Mouse (Mus musculus): ENCODE measurements at regions not wholly inside any gene's neighbourhood (a gene's known extent, or its start where the extent isn't known, plus 50 kb on each side); places are given as distances from the start of the nearest gene placed in this dataset.

- DNase-seq: no peak
Measured at GRCm38 (mm10) chr3:66646251-66646650, 334.9 kb upstream of the Rsrc1 start.

- no peak for DNase-seq
Measured at GRCm38 (mm10) chr3:66649271-66649670, 331.9 kb upstream of the Rsrc1 start.

- DNase-seq: peak; percentile 41 to 50
Measured at GRCm38 (mm10) chr3:66650076-66650748, 331.0 kb upstream of the Rsrc1 start.

DNA sequence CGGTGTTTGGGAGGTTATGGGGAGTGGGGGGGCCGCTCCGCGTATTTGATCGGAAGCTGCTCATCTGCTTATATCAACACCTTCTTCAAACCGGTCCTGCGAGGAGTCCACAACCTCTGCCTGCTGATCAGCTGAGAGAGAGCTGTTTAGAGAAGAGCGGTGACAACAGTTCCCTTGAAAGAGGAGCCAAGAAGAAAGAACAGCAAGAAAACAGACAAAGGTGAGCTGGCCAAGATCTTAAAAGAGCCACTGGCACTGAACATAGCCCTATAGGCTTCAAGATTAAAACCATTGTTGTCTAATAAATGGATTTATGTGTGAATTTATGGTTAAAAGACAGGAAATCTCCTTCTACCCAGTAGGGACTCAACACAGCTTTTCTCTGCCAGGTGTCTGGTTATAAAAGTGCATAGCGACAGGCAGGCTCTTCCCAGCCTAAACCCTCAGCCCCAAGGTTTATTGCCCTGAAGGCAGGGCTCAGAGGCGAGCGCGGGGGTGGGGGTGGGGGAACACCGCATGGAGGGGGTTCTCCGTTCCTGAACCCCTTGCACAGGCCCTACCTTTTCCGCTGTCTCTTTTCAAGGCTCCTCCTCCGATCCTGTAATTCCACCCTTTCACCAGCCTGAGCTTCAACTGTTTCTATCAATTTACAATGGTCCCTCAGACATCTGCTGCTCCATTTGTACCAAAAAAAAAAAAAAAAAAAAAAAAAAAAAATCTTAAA is 330.3 kb upstream of the Rsrc1 start:
- DNase-seq: peak in 1 of 2 experiments; percentile 4

DNA sequence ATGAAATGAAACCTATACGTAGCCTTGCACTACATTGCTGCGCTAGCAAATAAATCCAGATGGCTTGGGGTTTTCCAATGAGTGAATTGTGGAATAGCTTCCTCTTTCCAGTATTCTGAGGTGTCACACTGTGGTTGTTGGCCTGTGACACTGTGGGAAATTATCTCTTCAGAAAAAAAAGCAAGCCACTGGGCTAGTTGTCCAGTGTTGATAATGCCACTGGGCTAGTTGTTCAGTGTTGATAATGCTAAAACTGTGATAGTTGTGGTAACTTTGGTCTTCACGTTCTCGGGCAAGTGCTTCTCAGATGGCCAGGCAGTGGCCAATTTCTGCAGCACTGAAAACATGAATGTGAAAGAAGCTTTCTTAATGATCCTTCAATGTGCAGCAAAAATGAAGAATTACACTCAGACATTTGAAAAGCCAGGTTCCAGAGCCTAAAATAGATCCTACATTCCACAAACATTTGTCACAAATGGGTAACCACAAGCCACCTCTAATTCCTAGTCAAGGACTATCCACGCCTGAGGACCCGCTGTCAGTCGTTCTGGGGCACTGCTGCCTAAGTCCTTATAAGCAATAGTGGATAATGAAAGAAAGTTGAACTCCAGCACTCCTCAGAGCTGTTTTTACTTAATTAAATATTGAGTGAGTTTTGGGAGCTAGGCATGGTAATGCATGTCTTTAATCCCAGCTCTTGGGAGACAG is 328.9 kb upstream of the Rsrc1 start:
- no peak for DNase-seq

DNA sequence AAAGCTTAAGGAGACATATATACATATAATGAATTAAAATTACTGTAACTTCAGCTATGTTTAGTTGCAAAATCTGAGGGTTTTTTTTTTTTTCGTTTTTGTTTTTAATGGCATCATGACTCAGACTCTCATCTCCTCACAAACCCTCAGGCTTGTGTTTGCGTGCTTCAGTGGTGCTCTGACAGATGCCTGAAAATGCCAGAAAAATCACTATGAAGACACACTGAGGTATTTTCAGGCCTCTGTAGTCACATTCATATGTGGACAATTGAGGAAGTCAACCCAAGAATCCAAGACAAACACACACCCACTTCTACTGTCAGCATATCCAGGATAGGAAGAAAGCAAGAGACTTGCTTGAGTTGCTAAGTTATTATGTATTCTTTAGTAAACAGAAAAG is 327.2 kb upstream of the Rsrc1 start:
- no peak for DNase-seq

DNA sequence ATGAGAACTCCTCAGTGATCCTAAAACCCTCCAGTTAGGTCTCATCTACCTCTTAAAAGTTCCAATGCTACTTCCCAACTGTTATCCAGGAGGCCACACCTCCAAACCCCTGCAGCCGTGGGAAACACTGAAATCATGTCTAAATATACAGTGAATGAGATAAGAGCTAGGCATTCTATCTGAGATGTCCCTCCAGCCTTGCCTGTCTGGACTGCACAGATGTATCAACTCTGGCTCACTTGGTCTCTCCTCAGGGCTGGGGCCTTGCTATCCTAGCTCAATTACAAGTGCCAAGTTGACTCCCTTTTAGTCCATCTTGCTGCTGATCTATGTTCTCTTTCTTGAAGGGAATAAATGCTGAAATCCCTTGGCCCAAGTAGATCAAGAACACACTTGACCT is 326.3 kb upstream of the Rsrc1 start:
- no peak for DNase-seq

GRCm38 (mm10) chr3:66656458-66656857 is 324.7 kb upstream of the Rsrc1 start:
- DNase-seq: no peak

- DNase-seq: no peak
Measured at GRCm38 (mm10) chr3:66660555-66660954, 320.6 kb upstream of the Rsrc1 start.

GRCm38 (mm10) chr3:66661826-66662618 is 319.2 kb upstream of the Rsrc1 start:
- DNase-seq: no peak

DNA sequence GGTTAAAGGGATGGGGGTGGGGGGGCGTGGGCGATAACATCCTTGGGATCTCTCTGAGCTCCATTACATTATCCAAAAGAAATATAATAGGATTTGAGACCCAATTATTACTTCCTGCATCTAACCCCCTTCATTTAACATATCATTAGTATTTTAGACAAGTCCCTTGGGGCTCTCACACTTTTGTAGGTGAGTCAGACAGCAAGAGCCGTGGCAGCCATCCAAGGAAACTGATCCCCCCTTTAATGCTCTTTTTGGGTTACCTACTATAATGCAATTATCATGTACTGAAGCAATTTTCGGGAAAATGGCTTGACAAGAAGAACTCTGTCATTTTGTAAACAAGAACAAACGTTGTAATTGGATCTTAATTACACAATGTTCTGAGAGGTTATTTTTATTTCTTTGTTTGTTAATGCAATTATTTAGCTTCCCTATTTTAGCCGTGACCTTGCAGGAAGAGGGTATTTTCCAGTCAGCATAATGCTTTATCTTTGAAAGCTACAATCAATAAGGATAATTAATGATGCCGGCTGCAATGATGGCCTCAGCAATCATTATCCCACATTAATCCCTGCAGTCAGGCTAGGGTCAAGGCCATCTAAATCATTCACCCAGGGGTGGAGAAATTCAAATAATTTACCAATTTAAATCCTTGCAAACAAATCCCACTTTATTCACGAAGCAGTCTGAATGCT is 297.5 kb upstream of the Rsrc1 start:
- DNase-seq: no peak

GRCm38 (mm10) chr3:66684287-66684903 is 296.8 kb upstream of the Rsrc1 start:
- no peak for DNase-seq

DNA sequence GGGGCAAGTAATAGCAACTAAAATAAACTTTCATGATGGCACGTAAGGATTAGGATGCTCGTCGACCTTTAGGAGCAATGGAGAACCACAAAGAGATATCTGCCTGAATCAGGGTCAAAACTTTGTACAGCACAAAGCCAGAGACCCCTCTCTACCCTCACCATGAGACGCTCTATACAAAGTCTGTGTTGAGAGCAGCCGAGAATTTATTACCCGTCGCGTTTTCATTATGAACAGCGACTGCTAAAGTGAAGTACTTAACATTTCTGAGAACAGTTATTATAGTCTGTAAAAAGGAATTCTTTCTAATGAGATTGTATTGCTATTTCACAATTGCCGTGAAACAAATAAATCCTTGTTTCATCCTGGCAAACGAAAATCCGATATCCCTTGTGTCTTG is 296.1 kb upstream of the Rsrc1 start:
- DNase-seq: no peak

- DNase-seq: no peak
Measured at GRCm38 (mm10) chr3:66687126-66687525, 294.1 kb upstream of the Rsrc1 start.

- DNase-seq: no peak
Measured at GRCm38 (mm10) chr3:66690906-66691522, 290.2 kb upstream of the Rsrc1 start.

- no peak for DNase-seq
Measured at GRCm38 (mm10) chr3:66695125-66695524, 286.1 kb upstream of the Rsrc1 start.

DNA sequence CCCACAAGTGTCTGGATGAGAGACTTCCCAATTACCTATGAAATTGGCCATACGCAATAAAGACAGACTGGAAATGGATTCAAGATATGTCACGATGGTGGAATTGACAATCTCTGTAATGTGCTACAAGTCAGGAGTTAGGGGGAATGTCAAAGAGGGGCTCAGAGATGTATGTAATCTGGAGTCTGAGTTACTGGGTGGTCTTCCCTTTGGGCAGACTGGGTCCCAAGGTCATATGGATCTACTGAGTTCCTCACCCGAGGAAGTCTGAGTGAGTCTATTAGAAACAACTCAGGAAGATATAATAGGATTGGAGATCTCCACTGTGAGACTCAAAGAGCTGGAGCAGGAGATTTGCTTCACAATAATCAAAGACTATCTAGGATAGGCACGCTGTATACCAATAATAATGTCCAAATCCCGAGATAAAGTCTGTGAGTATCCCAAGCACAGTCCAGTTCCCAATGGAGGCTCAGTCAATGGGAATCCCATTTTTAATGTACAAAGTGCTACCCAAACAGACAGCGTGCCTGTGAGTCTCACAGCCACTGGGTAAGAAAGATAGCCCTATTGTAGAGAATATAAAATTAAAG is 285.4 kb upstream of the Rsrc1 start:
- no peak for DNase-seq

GRCm38 (mm10) chr3:66698083-66698482 is 283.1 kb upstream of the Rsrc1 start:
- DNase-seq: no peak

DNA sequence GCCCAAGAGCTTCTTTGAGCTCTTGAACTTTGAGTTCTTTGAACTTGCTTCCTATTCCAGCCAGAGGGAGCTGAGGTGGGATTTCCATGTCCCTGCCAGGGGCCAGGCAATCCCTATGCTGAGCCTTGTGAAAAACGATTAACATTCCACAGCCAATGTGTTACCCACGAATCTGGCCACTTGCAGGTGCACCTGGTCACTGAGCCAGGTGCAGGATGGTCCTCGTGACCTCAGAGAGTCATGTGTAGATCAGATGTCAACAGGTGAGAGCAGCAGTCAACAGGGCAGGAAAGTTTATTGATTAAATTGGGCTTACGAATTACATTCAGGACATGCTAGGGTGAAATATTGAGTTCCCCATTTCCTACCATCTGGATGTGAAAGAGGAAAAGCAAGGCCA is 275.4 kb upstream of the Rsrc1 start:
- DNase-seq: no peak

- DNase-seq: no peak
Measured at GRCm38 (mm10) chr3:66735468-66735867, 245.7 kb upstream of the Rsrc1 start.

Measured in layer of hippocampus, postnatal 36 days (tissue).